Mouse (Mus musculus): ENCODE data around the gene Bmt2. TPM values are rescaled to one million over a fixed set of nuclear protein-coding genes. Genes with fewer than 3 reads are reported as not detected.

The Bmt2 gene
- polyA plus RNA-seq, 1 experiment, result 21.0 TPM

DNA sequence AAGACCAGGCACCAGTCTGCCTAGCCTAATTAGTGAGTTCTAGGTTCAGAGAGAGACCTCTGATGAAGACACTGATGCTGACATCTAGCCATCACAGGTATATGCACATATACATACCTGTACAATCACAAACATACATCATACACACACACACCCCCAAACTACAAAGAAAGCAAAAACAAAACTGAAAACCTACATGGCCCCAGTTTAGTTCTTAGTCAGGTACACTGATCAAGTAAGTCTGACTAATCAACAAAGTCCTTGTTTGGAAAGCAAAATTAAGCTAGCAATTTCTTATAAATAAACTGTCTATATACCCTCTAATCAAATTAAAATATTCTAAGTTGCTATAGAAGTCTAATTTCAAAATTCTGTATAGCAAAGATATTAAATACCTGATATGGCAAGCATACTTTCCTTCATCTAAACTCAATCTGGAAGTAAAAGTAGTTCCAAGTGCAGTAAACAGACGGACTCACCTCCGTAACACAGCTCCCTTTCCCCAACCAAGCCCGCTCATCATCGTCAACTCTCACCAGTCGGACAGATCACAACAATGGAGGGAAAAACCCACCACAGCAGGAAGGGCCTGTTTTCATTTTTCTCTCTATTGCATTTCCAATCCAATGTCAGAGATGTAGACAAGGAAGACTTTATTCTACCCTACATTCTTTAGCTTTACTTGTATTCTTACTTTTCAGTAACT, 3.0 kb downstream of the Bmt2 start:
- Histone ChIP-seq H3K9me3 (replicated peaks; ENCODE audit: control insufficient read depth, insufficient read depth, low read length, poor library complexity, severe bottlenecking) (no peaks in the 10 kb centered on the region), H3K4me3 (ENCODE audit: low read depth, low read length) (no peak overlapping the region), H3K27ac (ENCODE audit: insufficient read depth, low read length) (no peak overlapping the region), H3K4me1 (ENCODE audit: control insufficient read depth, insufficient read depth, low read length) (no peaks in the 10 kb centered on the region), H3K9ac (ENCODE audit: low read depth, poor library complexity, severe bottlenecking) (no peak overlapping the region), H3K27me3 (ENCODE audit: control insufficient read depth, insufficient read depth, low read length, poor library complexity, severe bottlenecking) (no peaks in the 10 kb centered on the region), H3K36me3 (ENCODE audit: control insufficient read depth, insufficient read depth, low read length, poor library complexity, severe bottlenecking) (no peaks in the 10 kb centered on the region)
- TF ChIP-seq POLR2A (IDR thresholded peaks at IDR 0.05; ENCODE audit: insufficient read depth, low read length), result no peak
- no peak for TF ChIP-seq EP300 (IDR thresholded peaks at IDR 0.05; ENCODE audit: insufficient read depth, low read depth, low read length)
- TF ChIP-seq CTCF (IDR thresholded peaks at IDR 0.05; ENCODE audit: low read depth, low read length), result no peak

DNA sequence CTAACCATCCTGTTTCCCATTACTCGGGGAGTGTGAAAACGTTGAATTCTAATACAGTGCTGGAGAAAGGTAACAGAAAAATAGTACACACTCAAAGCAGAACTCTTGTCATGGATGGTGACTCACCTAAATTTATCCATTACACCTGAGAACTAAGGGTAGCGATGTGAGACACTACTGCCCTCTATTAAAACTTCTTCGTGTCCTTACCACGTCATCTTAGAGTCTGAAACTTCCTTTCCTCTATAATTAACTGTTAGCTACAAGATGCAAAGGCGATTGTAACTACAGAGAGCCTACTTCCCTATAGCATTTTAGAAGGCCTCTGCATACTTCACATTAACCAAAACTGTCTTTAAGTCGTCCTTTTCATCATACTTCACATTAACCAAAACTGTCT, 12.1 kb downstream of the Bmt2 start:
- Histone ChIP-seq H3K4me3 (ENCODE audit: low read depth, low read length) (no peak overlapping the region), H3K27me3 (ENCODE audit: control insufficient read depth, insufficient read depth, low read length, poor library complexity, severe bottlenecking) (no peaks in the 10 kb centered on the region), H3K27ac (ENCODE audit: insufficient read depth, low read length) (no peak overlapping the region), H3K9me3 (replicated peaks; ENCODE audit: control insufficient read depth, insufficient read depth, low read length, poor library complexity, severe bottlenecking) (no peaks in the 10 kb centered on the region), H3K9ac (ENCODE audit: low read depth, poor library complexity, severe bottlenecking) (no peak overlapping the region), H3K36me3 (ENCODE audit: control insufficient read depth, insufficient read depth, low read length, poor library complexity, severe bottlenecking) (peaks cover 5% of the 10 kb centered on the region; the same call in 1 of the 2 replicates), H3K4me1 (ENCODE audit: control insufficient read depth, insufficient read depth, low read length) (no peaks in the 10 kb centered on the region)
- TF ChIP-seq CTCF (IDR thresholded peaks at IDR 0.05; ENCODE audit: low read depth, low read length), result no peak
- no peak for TF ChIP-seq EP300 (IDR thresholded peaks at IDR 0.05; ENCODE audit: insufficient read depth, low read depth, low read length)
- TF ChIP-seq POLR2A (IDR thresholded peaks at IDR 0.05; ENCODE audit: insufficient read depth, low read length), result no peak

DNA sequence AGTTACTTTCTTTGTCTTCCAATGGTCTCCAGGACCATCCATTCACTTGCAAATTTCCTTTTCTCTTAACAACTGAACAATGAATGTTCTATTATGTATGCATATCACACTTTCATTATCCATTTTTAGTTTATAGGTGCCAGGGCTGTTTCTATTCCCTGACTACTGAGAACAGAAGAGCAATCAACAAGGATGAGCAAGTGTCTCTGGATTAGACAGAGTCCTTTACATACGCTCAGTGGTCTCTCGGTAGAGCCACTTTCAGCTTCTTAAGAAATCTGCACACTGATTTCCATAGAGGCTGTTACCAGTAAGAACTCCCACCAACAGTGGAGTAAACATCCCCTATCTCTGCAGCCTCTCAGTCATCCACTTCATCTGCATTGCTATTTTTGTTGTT, 19.8 kb downstream of the Bmt2 start:
- H3K36me3 ChIP-seq (ENCODE audit: control insufficient read depth, insufficient read depth, low read length, poor library complexity, severe bottlenecking), result peaks cover 5% of the 10 kb centered on the region; the same call in 1 of the 2 replicates
- H3K4me1 ChIP-seq (ENCODE audit: control insufficient read depth, insufficient read depth, low read length), result no peaks in the 10 kb centered on the region
- H3K4me3 ChIP-seq (ENCODE audit: low read depth, low read length), result no peak overlapping the region
- H3K9ac ChIP-seq (ENCODE audit: low read depth, poor library complexity, severe bottlenecking), result no peak overlapping the region
- no peaks in the 10 kb centered on the region for H3K9me3 ChIP-seq (replicated peaks; ENCODE audit: control insufficient read depth, insufficient read depth, low read length, poor library complexity, severe bottlenecking)
- TF ChIP-seq POLR2A (IDR thresholded peaks at IDR 0.05; ENCODE audit: insufficient read depth, low read length) (no peak), EP300 (IDR thresholded peaks at IDR 0.05; ENCODE audit: insufficient read depth, low read depth, low read length) (no peak), CTCF (IDR thresholded peaks at IDR 0.05; ENCODE audit: low read depth, low read length) (no peak)
- H3K27me3 ChIP-seq (ENCODE audit: control insufficient read depth, insufficient read depth, low read length, poor library complexity, severe bottlenecking), result no peaks in the 10 kb centered on the region
- no peak overlapping the region for H3K27ac ChIP-seq (ENCODE audit: insufficient read depth, low read length)

DNA sequence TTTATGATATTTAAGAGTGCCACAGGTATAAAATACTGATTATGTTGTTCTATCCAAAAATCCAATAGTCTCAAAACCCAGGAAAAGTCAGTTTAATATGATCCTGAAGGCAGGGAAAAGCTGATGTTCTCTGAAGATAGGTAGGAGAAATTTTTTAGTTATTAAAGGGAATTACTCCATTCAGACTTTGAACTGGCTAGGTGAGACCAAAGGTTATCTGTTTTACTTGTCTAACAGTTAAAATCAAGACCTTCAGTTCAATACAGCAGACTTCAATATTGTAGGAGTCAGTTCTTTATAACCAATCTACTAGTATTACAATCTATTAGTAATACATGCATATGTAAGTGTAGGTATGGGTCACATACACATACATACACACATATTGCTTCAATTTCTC, 23.7 kb downstream of the Bmt2 start:
- no peak overlapping the region for H3K4me3 ChIP-seq (ENCODE audit: low read depth, low read length)
- no peaks in the 10 kb centered on the region for H3K27me3 ChIP-seq (ENCODE audit: control insufficient read depth, insufficient read depth, low read length, poor library complexity, severe bottlenecking)
- H3K4me1 ChIP-seq (ENCODE audit: control insufficient read depth, insufficient read depth, low read length), result no peaks in the 10 kb centered on the region
- H3K27ac ChIP-seq (ENCODE audit: insufficient read depth, low read length), result no peak overlapping the region
- H3K9me3 ChIP-seq (replicated peaks; ENCODE audit: control insufficient read depth, insufficient read depth, low read length, poor library complexity, severe bottlenecking), result no peaks in the 10 kb centered on the region
- no peak overlapping the region for H3K9ac ChIP-seq (ENCODE audit: low read depth, poor library complexity, severe bottlenecking)
- no peak for TF ChIP-seq EP300 (IDR thresholded peaks at IDR 0.05; ENCODE audit: insufficient read depth, low read depth, low read length)
- no peak for TF ChIP-seq CTCF (IDR thresholded peaks at IDR 0.05; ENCODE audit: low read depth, low read length)
- TF ChIP-seq POLR2A (IDR thresholded peaks at IDR 0.05; ENCODE audit: insufficient read depth, low read length), result no peak
- no peaks in the 10 kb centered on the region for H3K36me3 ChIP-seq (ENCODE audit: control insufficient read depth, insufficient read depth, low read length, poor library complexity, severe bottlenecking)

GRCm38 (mm10) chr6:13652284-13652683, 25.5 kb downstream of the Bmt2 start:
- Histone ChIP-seq H3K27ac (ENCODE audit: insufficient read depth, low read length) (no peak overlapping the region), H3K36me3 (ENCODE audit: control insufficient read depth, insufficient read depth, low read length, poor library complexity, severe bottlenecking) (no peaks in the 10 kb centered on the region), H3K9ac (ENCODE audit: low read depth, poor library complexity, severe bottlenecking) (no peak overlapping the region), H3K4me3 (ENCODE audit: low read depth, low read length) (no peak overlapping the region), H3K27me3 (ENCODE audit: control insufficient read depth, insufficient read depth, low read length, poor library complexity, severe bottlenecking) (no peaks in the 10 kb centered on the region), H3K9me3 (replicated peaks; ENCODE audit: control insufficient read depth, insufficient read depth, low read length, poor library complexity, severe bottlenecking) (no peaks in the 10 kb centered on the region), H3K4me1 (ENCODE audit: control insufficient read depth, insufficient read depth, low read length) (no peaks in the 10 kb centered on the region)
- TF ChIP-seq EP300 (IDR thresholded peaks at IDR 0.05; ENCODE audit: insufficient read depth, low read depth, low read length), result no peak

- H3K4me1 ChIP-seq (ENCODE audit: control insufficient read depth, insufficient read depth, low read length), result no peaks in the 10 kb centered on the region
- no peaks in the 10 kb centered on the region for H3K36me3 ChIP-seq (ENCODE audit: control insufficient read depth, insufficient read depth, low read length, poor library complexity, severe bottlenecking)
- H3K9ac ChIP-seq (ENCODE audit: low read depth, poor library complexity, severe bottlenecking), result no peak overlapping the region
- TF ChIP-seq POLR2A (IDR thresholded peaks at IDR 0.05; ENCODE audit: insufficient read depth, low read length), result no peak
- no peak for TF ChIP-seq CTCF (IDR thresholded peaks at IDR 0.05; ENCODE audit: low read depth, low read length)
- no peak for TF ChIP-seq EP300 (IDR thresholded peaks at IDR 0.05; ENCODE audit: insufficient read depth, low read depth, low read length)
- H3K27me3 ChIP-seq (ENCODE audit: control insufficient read depth, insufficient read depth, low read length, poor library complexity, severe bottlenecking), result no peaks in the 10 kb centered on the region
- no peak overlapping the region for H3K4me3 ChIP-seq (ENCODE audit: low read depth, low read length)
- H3K9me3 ChIP-seq (replicated peaks; ENCODE audit: control insufficient read depth, insufficient read depth, low read length, poor library complexity, severe bottlenecking), result no peaks in the 10 kb centered on the region
- H3K27ac ChIP-seq (ENCODE audit: insufficient read depth, low read length), result no peak overlapping the region
Measured at GRCm38 (mm10) chr6:13650854-13651253, 26.9 kb downstream of the Bmt2 start.
